Mouse (Mus musculus) ovary, adult 10 weeks (tissue): Measurements from ENCODE around the gene Cct8l1. TPM values are rescaled to one million over a fixed set of nuclear protein-coding genes. Genes with fewer than 3 reads are reported as not detected.

ENCODE experiments used
- polyA plus RNA-seq: library from polyadenylated mRNA; stranded (reverse); fragments of 350-450 nt; fragmentation: Illumina TruSeq; extraction: RNeasy Lipid Tissue Mini Kit (QIAGEN cat#74804); gene quantifications from one replicate; pipeline ENCODE4 v1.2.3, GENCODE M21; 2014

Cct8l1 gene
- polyA plus RNA-seq = not detected

GRCm38 (mm10) chr5:25515767-25516166, at the start of gene Cct8l1:
Gene Cct8l1 (plus strand): TSS chr5:25516067.

GRCm38 (mm10) chr5:25498346-25498820, 17.5 kb upstream of the Cct8l1 start, which contains the start of gene Kmt2c:
Gene Kmt2c (minus strand): TSS chr5:25498783.

Other genes with a start within 250 kb of the Cct8l1 start
- gene Kmt2c, start 17.3 kb upstream of the Cct8l1 start, polyA plus RNA-seq = 67.1 TPM
- gene Xrcc2, start 189.8 kb downstream of the Cct8l1 start, polyA plus RNA-seq = 17.8 TPM
- gene Actr3b, start 243.9 kb downstream of the Cct8l1 start, polyA plus RNA-seq = 37.5 TPM